Mouse (Mus musculus) ES-E14 (cell line): Measurements from ENCODE around the gene Ccnyl1. TPM values are rescaled to one million over a fixed set of nuclear protein-coding genes. Genes with fewer than 3 reads are reported as not detected.
A peak's percentile ranks its signal among the peaks of the same experiment; 100 is the strongest.

Experiments
- DNase-seq: peaks from one replicate; pipeline ENCODE4 v3.0.0-alpha.2; 2013; ENCODE audit warnings: low read depth, low spot score
- H3K27ac ChIP-seq: 2 replicates; pipeline ENCODE4 v1.5.1; 2012; ENCODE audit warnings: low read depth, mild to moderate bottlenecking, low read length, moderate library complexity, mixed read lengths; ENCODE audit not compliant: poor library complexity, insufficient read depth, severe bottlenecking
- H3K36me3 ChIP-seq: 2 replicates; pipeline ENCODE4 v1.6.1; 2012; ENCODE audit warnings: mild to moderate bottlenecking, low read length, moderate library complexity, mixed read lengths; ENCODE audit not compliant: control insufficient read depth, poor library complexity, insufficient read depth, severe bottlenecking
- H3K4me1 ChIP-seq, 2 experiments: fragments of 150-350 bp in 1 of 2; sonication (generic) in 1 of 2; 2 replicates each; pipeline ENCODE4 v1.6.1; 2012; ENCODE audit warnings: low read length in 2 of 2, mild to moderate bottlenecking in 1 of 2, mixed read lengths in 1 of 2; ENCODE audit not compliant: control insufficient read depth in 2 of 2, insufficient read depth in 2 of 2, poor library complexity in 1 of 2
- H3K4me3 ChIP-seq, 2 experiments: fragments of 150-350 bp in 1 of 2; sonication (generic) in 1 of 2; 2 replicates each; pipeline ENCODE4 v1.5.1; 2012; ENCODE audit warnings: low read length in 2 of 2, low read depth in 1 of 2, mild to moderate bottlenecking in 1 of 2, mixed read lengths in 1 of 2; ENCODE audit not compliant: insufficient read depth in 1 of 2, poor library complexity in 1 of 2, severe bottlenecking in 1 of 2
- H3K9ac ChIP-seq: 2 replicates; pipeline ENCODE4 v1.6.1; 2012; ENCODE audit warnings: low read depth, mild to moderate bottlenecking, low read length, mixed read lengths; ENCODE audit not compliant: poor library complexity, insufficient read depth, severe bottlenecking
- H3K9me3 ChIP-seq: fragments of 150-350 bp; sonication (generic); 2 replicates; pipeline ENCODE4 v1.6.1; 2012; ENCODE audit warnings: low read depth, mild to moderate bottlenecking, low read length; ENCODE audit not compliant: control insufficient read depth, insufficient read depth
- CHD2 ChIP-seq: IDR thresholded peaks from 2 replicates; pipeline ENCODE4 v1.6.1; 2014; ENCODE audit warnings: mild to moderate bottlenecking, low read depth, low read length, inconsistent platforms
- HCFC1 ChIP-seq: IDR thresholded peaks from 2 replicates; pipeline ENCODE4 v1.6.1; 2012; ENCODE audit warnings: low read length, inconsistent platforms, borderline replicate concordance; ENCODE audit not compliant: insufficient read depth
- MAFK ChIP-seq: IDR thresholded peaks from 2 replicates; pipeline ENCODE4 v1.6.1; 2014; ENCODE audit warnings: mild to moderate bottlenecking, low read depth, low read length, inconsistent platforms; ENCODE audit not compliant: insufficient read depth
- ZC3H11A ChIP-seq: IDR thresholded peaks from 2 replicates; pipeline ENCODE4 v1.6.1; 2012; ENCODE audit warnings: low read depth, mild to moderate bottlenecking, inconsistent platforms, low read length, borderline replicate concordance
- ZNF384 ChIP-seq: IDR thresholded peaks from 2 replicates; pipeline ENCODE4 v1.6.1; 2012; ENCODE audit warnings: low read depth, low read length, inconsistent platforms
- in situ Hi-C, 2 experiments: fragments of 600-800 bp; cut with MboI; formaldehyde crosslinking; loops; one replicate each; pipeline ENCODE4 v1.15.1; 2025; ENCODE audit warnings: low sequenced_read_pairs in 2 of 2, inconsistent platforms in 1 of 2; ENCODE audit not compliant: unreplicated experiment in 2 of 2
- total RNA-seq: library from RNA; depleted of rRNA; stranded (reverse); fragments of 300-350 nt; gene quantifications from 2 replicates; pipeline ENCODE4 v1.2.3, GENCODE M21; 2012

Ccnyl1 gene
- total RNA-seq, 1 experiment: 24.9 TPM

DNA sequence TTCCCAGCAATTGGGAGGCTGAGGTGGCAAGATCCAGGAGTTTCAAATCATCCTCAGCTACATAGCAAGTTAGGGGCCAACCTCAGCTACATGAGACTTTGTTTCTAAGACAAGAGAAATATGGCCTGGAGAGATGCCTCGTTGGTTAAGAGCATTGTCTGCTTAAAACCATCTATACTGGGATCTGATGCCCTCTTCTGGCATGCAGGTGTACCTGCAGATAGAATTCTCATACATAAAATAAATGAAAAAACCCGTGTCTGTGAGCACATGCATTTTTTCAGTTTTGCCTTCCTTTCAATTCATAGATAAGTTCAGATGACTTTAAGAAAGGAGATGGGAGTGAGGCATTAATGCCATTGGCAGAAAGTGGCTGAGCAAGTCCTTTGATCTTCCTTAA, 19.6 kb downstream of the Ccnyl1 start:
- Histone ChIP-seq H3K9ac (no peak overlapping the region), H3K4me1 (no peaks in the 10 kb centered on the region), H3K4me3 (no peak overlapping the region), H3K36me3 (no peaks in the 10 kb centered on the region), H3K27ac (no peak overlapping the region), H3K9me3 (no peaks in the 10 kb centered on the region)
- TF ChIP-seq ZNF384: 0 out of 2 replicates have a peak, but pooled peaks have one; percentile 8
- TF ChIP-seq HCFC1: no peak
- no peak for DNase-seq
- in situ Hi-C loops: loop anchor here in 1 of 2 experiments (10.0 to 25.0 kb wide), 2 partner anchors 275 to 1048 kb away; no protein-coding TSS in a partner anchor

DNA sequence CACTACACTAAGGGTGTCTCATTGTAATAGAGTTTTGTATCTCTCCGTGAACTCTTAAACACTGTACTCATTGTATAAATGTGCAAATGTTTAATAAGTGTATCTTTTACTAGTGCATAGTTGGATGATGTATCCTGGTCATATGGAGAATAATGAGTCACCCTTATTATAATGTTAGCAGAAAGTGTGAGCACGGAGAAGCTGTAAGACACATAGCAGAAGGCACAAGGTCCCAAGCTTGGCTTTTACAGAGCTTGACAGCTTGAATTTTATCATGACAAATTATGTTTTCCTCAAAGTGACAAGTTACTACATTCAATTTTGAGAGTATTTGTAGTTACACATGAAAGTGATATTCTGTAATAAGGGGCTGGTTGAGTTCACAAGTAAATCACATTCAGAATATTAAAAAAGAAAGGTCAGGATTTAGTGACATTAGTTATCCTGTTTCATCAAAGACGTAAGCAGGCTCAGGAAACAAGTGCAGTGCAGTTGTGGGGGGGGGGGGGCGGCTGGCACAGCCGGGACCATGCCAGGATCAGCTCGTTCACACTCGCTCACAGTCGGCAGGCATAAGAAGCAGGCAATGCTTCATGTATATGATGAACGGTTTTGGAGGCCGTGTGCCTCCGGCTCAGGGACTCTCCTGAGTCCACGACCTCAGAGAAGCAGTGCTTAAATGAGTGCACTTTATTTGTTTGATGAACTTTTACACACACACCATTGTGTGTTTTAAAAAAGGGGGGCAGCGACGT, 21.9 kb downstream of the Ccnyl1 start:
- Histone ChIP-seq H3K9me3 (no peaks in the 10 kb centered on the region), H3K36me3 (no peaks in the 10 kb centered on the region), H3K4me3 (no peak overlapping the region), H3K9ac (no peak overlapping the region), H3K27ac (no peak overlapping the region), H3K4me1 (no peaks in the 10 kb centered on the region)
- TF ChIP-seq CHD2 (no peak), HCFC1 (no peak), ZC3H11A (no peak), ZNF384 (no peak), MAFK (no peak)
- no peak for DNase-seq
- in situ Hi-C loops: loop anchor here in 1 of 2 experiments (10.0 to 25.0 kb wide), 2 partner anchors 273 to 1050 kb away; no protein-coding TSS in a partner anchor

DNA sequence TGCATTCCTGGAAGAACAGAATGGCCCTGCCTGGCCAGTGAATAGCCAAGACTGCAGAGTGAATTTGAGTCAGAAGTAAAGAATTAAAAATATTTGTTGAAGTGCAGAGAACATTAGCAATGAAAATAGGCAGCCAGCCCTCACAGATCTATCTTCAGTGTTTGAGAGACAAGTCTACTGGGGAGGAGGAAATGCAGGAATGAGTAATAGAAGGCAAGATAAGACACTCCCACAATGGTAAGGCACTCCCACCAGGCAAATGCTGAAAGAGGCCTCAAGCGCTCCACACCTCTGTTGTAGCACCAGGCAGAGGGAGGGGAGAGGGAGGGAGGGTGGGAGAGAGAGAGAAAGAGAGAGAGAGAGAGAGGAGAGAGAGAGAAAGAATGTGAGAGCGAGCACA, 25.2 kb downstream of the Ccnyl1 start:
- peaks cover 2% of the 10 kb centered on the region for H3K36me3 ChIP-seq
- no peak overlapping the region for H3K27ac ChIP-seq
- H3K4me1 ChIP-seq: no peaks in the 10 kb centered on the region
- no peak overlapping the region for H3K9ac ChIP-seq
- TF ChIP-seq ZNF384 (no peak), MAFK (no peak), HCFC1 (no peak), CHD2 (no peak), ZC3H11A (no peak)
- H3K4me3 ChIP-seq: no peak overlapping the region
- no peaks in the 10 kb centered on the region for H3K9me3 ChIP-seq
- no peak for DNase-seq
- in situ Hi-C loops: loop anchor here in 1 of 2 experiments (10.0 to 25.0 kb wide), 2 partner anchors 269 to 1053 kb away; no protein-coding TSS in a partner anchor

DNA sequence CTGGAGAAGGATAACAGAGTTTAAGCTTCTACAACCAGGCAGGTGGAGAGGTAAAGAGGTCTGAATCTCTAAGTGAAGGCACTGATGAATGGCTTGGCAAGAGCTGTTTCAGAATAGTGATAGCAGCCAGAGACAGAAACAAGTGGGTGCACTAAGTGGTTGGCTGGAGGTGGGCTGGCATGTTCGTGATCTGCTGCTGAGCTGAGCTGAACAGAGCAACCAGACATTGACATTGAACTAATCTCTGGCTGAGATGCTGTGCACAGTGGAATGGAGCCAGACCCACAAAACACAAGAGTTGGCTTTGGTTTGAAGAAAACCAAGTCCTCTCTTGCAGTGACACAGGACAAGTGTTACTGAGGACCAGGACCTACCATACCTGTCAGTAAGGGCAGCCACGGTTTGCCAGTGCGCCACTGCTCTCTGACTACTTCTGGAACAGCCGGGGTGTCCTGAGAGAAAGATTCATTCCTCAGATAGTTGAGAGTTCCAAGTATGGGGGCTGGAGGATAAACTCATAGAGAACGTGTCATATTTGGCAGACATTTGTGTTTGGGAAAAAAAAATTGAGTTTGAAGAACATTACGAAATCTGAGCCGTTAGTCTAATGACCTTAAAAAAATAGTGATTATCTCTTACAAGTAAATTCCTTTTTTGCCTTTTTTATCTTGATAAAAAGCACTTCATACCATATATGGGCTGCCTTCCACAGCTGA, 26.5 kb downstream of the Ccnyl1 start:
- no peak for DNase-seq
- no peak overlapping the region for H3K4me3 ChIP-seq
- H3K9me3 ChIP-seq: no peaks in the 10 kb centered on the region
- H3K27ac ChIP-seq: no peak overlapping the region
- in situ Hi-C loops: loop anchor here in 1 of 2 experiments (10.0 to 25.0 kb wide), 2 partner anchors 268 to 1054 kb away; no protein-coding TSS in a partner anchor
- TF ChIP-seq ZC3H11A (no peak), MAFK (no peak), HCFC1 (no peak), CHD2 (no peak), ZNF384 (no peak)
- peaks cover 2% of the 10 kb centered on the region for H3K36me3 ChIP-seq
- no peaks in the 10 kb centered on the region for H3K4me1 ChIP-seq
- H3K9ac ChIP-seq: no peak overlapping the region
